Mouse (Mus musculus): ENCODE measurements around the gene Grin3b. TPM values are rescaled to one million over a fixed set of nuclear protein-coding genes. Genes with fewer than 3 reads are reported as not detected.

The Grin3b gene
- polyA plus RNA-seq, 2 experiments = 0.23 to 0.72 TPM

DNA sequence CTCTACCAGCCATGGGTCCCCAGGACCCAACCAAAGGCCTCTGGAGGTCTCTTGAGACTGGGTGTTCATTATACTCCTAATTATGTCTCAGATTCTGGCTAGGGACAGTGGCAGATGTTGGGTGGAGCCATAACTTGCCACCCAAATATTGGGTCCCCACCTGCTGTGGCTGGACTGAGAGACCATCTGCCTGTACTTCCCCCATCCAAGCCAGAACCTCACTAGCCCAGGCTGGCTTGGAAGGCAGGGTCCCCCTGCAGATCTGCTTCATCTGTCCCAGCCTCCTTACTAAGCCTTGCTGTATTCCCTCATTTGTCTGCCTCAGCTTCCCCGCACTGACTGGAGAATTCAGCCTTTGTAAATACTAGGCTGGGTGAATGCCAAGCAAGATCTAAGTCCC is 2.3 kb upstream of the Grin3b start:
- 85% methylated on average over 1 of the region's 1 CpGs for WGBS
- ATAC-seq (ENCODE audit: low FRiP score, low read depth) = no peak
- Histone ChIP-seq H3K27me3 (ENCODE audit: control insufficient read depth, insufficient read depth, low read length) (no peaks in the 10 kb centered on the region), H3K4me3 (replicated peaks; ENCODE audit: low read length) (no peak overlapping the region), H3K9me3 (ENCODE audit: control insufficient read depth, low read length) (no peaks in the 10 kb centered on the region), H3K4me2 (replicated peaks; ENCODE audit: low read depth, low read length, severe bottlenecking) (no peak overlapping the region), H3K27ac (replicated peaks; ENCODE audit: low read depth, low read length) (no peak overlapping the region), H3K36me3 (ENCODE audit: control insufficient read depth, insufficient read depth, low read length) (peaks cover 54% of the 10 kb centered on the region), H3K9ac (ENCODE audit: low read depth, low read length, severe bottlenecking) (no peak overlapping the region), H3K4me1 (ENCODE audit: control insufficient read depth, insufficient read depth, low read length) (no peaks in the 10 kb centered on the region)
- no peak for DNase-seq (ENCODE audit: low spot score)
- no peak for TF ChIP-seq POLR2A (IDR thresholded peaks at IDR 0.05; ENCODE audit: borderline replicate concordance, extremely low read depth, insufficient read depth, insufficient read length)

- TF ChIP-seq POLR2A (IDR thresholded peaks at IDR 0.05; ENCODE audit: borderline replicate concordance, extremely low read depth, insufficient read depth, insufficient read length) = 0 out of 2 replicates have a peak, but pooled peaks have one; percentile 13
- no peak overlapping the region for H3K4me2 ChIP-seq (replicated peaks; ENCODE audit: low read depth, low read length, severe bottlenecking)
- no peaks in the 10 kb centered on the region for H3K4me1 ChIP-seq (ENCODE audit: control insufficient read depth, insufficient read depth, low read length)
- no peak overlapping the region for H3K9ac ChIP-seq (ENCODE audit: low read depth, low read length, severe bottlenecking)
- 13% methylated on average over 3 of the region's 3 CpGs for WGBS
- ATAC-seq (ENCODE audit: low FRiP score, low read depth) (no peak), DNase-seq (ENCODE audit: low spot score) (no peak)
- H3K9me3 ChIP-seq (ENCODE audit: control insufficient read depth, low read length) = no peaks in the 10 kb centered on the region
- no peak overlapping the region for H3K27ac ChIP-seq (replicated peaks; ENCODE audit: low read depth, low read length)
- H3K36me3 ChIP-seq (ENCODE audit: control insufficient read depth, insufficient read depth, low read length) = peaks cover 46% of the 10 kb centered on the region
- H3K27me3 ChIP-seq (ENCODE audit: control insufficient read depth, insufficient read depth, low read length) = no peaks in the 10 kb centered on the region
- no peak overlapping the region for H3K4me3 ChIP-seq (replicated peaks; ENCODE audit: low read length)
Observed at GRCm38 (mm10) chr10:79969124-79969568, 1.4 kb upstream of the Grin3b start.

DNA sequence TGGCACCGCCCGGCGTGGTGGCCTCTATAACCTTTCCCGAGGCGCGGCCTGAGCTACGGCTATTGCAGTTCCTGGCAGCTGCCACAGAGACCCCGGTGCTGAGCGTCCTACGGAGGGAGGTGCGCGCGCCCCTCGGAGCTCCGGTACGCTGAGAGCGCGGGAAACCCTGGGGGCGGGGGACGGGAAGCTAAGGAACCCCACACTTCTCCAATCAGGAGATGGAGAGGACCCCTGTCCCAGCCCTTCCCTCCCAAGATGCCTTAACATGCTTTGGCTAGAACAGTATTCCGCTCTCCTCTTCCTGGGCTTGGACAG is 625 bp downstream of the Grin3b start:
- Histone ChIP-seq H3K4me2 (replicated peaks; ENCODE audit: low read depth, low read length, severe bottlenecking) (peak overlapping the region; percentile 87), H3K4me3 (replicated peaks; ENCODE audit: low read length) (peak overlapping the region; percentile 44), H3K9ac (ENCODE audit: low read depth, low read length, severe bottlenecking) (peak overlapping the region; percentile 63), H3K27ac (replicated peaks; ENCODE audit: low read depth, low read length) (no peak overlapping the region), H3K36me3 (ENCODE audit: control insufficient read depth, insufficient read depth, low read length) (peaks cover 39% of the 10 kb centered on the region), H3K4me1 (ENCODE audit: control insufficient read depth, insufficient read depth, low read length) (no peaks in the 10 kb centered on the region), H3K27me3 (ENCODE audit: control insufficient read depth, insufficient read depth, low read length) (no peaks in the 10 kb centered on the region), H3K9me3 (ENCODE audit: control insufficient read depth, low read length) (no peaks in the 10 kb centered on the region)
- ATAC-seq (ENCODE audit: low FRiP score, low read depth) (peak; percentile 23; the same call in 1 of the 2 replicates), DNase-seq (ENCODE audit: low spot score) (peak; percentile 29)
- no peak for TF ChIP-seq POLR2A (IDR thresholded peaks at IDR 0.05; ENCODE audit: borderline replicate concordance, extremely low read depth, insufficient read depth, insufficient read length)
- 4% methylated on average over 21 of the region's 21 CpGs for WGBS

GRCm38 (mm10) chr10:79972831-79973230 is 2.3 kb downstream of the Grin3b start:
- no peak for ATAC-seq (ENCODE audit: low FRiP score, low read depth)
- no peak overlapping the region for H3K4me3 ChIP-seq (replicated peaks; ENCODE audit: low read length)
- H3K27ac ChIP-seq (replicated peaks; ENCODE audit: low read depth, low read length) = no peak overlapping the region
- H3K9ac ChIP-seq (ENCODE audit: low read depth, low read length, severe bottlenecking) = no peak overlapping the region
- no peak for TF ChIP-seq POLR2A (IDR thresholded peaks at IDR 0.05; ENCODE audit: borderline replicate concordance, extremely low read depth, insufficient read depth, insufficient read length)
- DNase-seq (ENCODE audit: low spot score) = no peak
- 62% methylated on average over 13 of the region's 14 CpGs for WGBS
- no peaks in the 10 kb centered on the region for H3K4me1 ChIP-seq (ENCODE audit: control insufficient read depth, insufficient read depth, low read length)
- H3K36me3 ChIP-seq (ENCODE audit: control insufficient read depth, insufficient read depth, low read length) = peaks cover 39% of the 10 kb centered on the region
- no peak overlapping the region for H3K4me2 ChIP-seq (replicated peaks; ENCODE audit: low read depth, low read length, severe bottlenecking)
- H3K27me3 ChIP-seq (ENCODE audit: control insufficient read depth, insufficient read depth, low read length) = no peaks in the 10 kb centered on the region
- H3K9me3 ChIP-seq (ENCODE audit: control insufficient read depth, low read length) = no peaks in the 10 kb centered on the region

- Histone ChIP-seq H3K27me3 (ENCODE audit: control insufficient read depth, insufficient read depth, low read length) (no peaks in the 10 kb centered on the region), H3K4me3 (replicated peaks; ENCODE audit: low read length) (no peak overlapping the region), H3K9me3 (ENCODE audit: control insufficient read depth, low read length) (no peaks in the 10 kb centered on the region), H3K9ac (ENCODE audit: low read depth, low read length, severe bottlenecking) (no peak overlapping the region), H3K4me1 (ENCODE audit: control insufficient read depth, insufficient read depth, low read length) (no peaks in the 10 kb centered on the region), H3K4me2 (replicated peaks; ENCODE audit: low read depth, low read length, severe bottlenecking) (no peak overlapping the region), H3K36me3 (ENCODE audit: control insufficient read depth, insufficient read depth, low read length) (peaks cover 45% of the 10 kb centered on the region), H3K27ac (replicated peaks; ENCODE audit: low read depth, low read length) (no peak overlapping the region)
- ATAC-seq (ENCODE audit: low FRiP score, low read depth) = no peak
- 92% methylated on average over 21 of the region's 21 CpGs for WGBS
- TF ChIP-seq POLR2A (IDR thresholded peaks at IDR 0.05; ENCODE audit: borderline replicate concordance, extremely low read depth, insufficient read depth, insufficient read length) = no peak
- DNase-seq (ENCODE audit: low spot score) = no peak
Observed at GRCm38 (mm10) chr10:79974087-79974486, 3.6 kb downstream of the Grin3b start.

DNA sequence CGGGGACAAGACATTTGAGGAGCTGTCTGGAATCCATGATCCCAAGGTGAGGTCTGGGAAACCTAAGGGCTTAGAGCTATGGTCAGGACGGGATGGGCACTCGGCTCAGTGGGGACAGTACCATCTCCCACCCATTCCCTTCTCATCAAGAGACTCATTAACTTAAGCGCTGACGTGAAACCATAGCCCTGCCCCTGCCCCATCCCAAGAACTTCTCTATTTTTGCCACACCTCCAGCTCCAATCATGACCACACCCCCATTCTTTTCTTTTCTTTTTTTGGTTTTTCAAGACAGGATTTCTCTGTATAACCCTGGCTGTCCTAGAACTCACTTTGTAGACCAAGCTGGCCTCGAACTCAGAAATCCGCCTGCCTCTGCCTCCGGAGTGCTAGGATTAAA is 4.2 kb downstream of the Grin3b start:
- H3K27ac ChIP-seq (replicated peaks; ENCODE audit: low read depth, low read length) = no peak overlapping the region
- ATAC-seq (ENCODE audit: low FRiP score, low read depth) = no peak

More for the DNA sequence above, 4.2 kb downstream of the Grin3b start:
- DNase-seq (ENCODE audit: low spot score) = no peak
- no peak overlapping the region for H3K4me2 ChIP-seq (replicated peaks; ENCODE audit: low read depth, low read length, severe bottlenecking)
- H3K4me1 ChIP-seq (ENCODE audit: control insufficient read depth, insufficient read depth, low read length) = no peaks in the 10 kb centered on the region
- H3K36me3 ChIP-seq (ENCODE audit: control insufficient read depth, insufficient read depth, low read length) = peaks cover 50% of the 10 kb centered on the region
- no peak overlapping the region for H3K4me3 ChIP-seq (replicated peaks; ENCODE audit: low read length)
- no peaks in the 10 kb centered on the region for H3K9me3 ChIP-seq (ENCODE audit: control insufficient read depth, low read length)
- no peak for TF ChIP-seq POLR2A (IDR thresholded peaks at IDR 0.05; ENCODE audit: borderline replicate concordance, extremely low read depth, insufficient read depth, insufficient read length)
- WGBS = 83% methylated on average over 8 of the region's 8 CpGs
- H3K9ac ChIP-seq (ENCODE audit: low read depth, low read length, severe bottlenecking) = no peak overlapping the region
- no peaks in the 10 kb centered on the region for H3K27me3 ChIP-seq (ENCODE audit: control insufficient read depth, insufficient read depth, low read length)

Measured in limb, embryonic 14.5 days (tissue).